Mouse (Mus musculus) neural tube, embryonic 13.5 days (tissue): ENCODE results near the gene Cyp27a1. TPM values are rescaled to one million over a fixed set of nuclear protein-coding genes. Genes with fewer than 3 reads are reported as not detected.

Experiments
- ATAC-seq: fragments of 200-750 bp; cut with Nextera tagmentation; 2 replicates; pipeline ENCODE4 v1.8.0; 2017; ENCODE audit warnings: low read depth, mild to moderate bottlenecking, moderate TSS enrichment, moderate library complexity
- H3K27ac ChIP-seq: fragments of 300-500 bp; sonication (generic); replicated peaks from 2 replicates; pipeline ENCODE4 v1.5.1; 2015; ENCODE audit warnings: moderate library complexity, mild to moderate bottlenecking, inconsistent platforms
- H3K27me3 ChIP-seq: fragments of 300-500 bp; sonication (generic); 2 replicates; pipeline ENCODE4 v1.6.1; 2015; ENCODE audit warnings: mild to moderate bottlenecking, inconsistent platforms
- H3K36me3 ChIP-seq: fragments of 300-500 bp; sonication (generic); 2 replicates; pipeline ENCODE4 v1.6.1; 2015; ENCODE audit warnings: mild to moderate bottlenecking, inconsistent platforms
- H3K4me1 ChIP-seq: fragments of 300-500 bp; sonication (generic); replicated peaks from 2 replicates; pipeline ENCODE4 v1.6.1; 2015; ENCODE audit warnings: inconsistent platforms
- H3K4me2 ChIP-seq: fragments of 300-500 bp; sonication (generic); 2 replicates; pipeline ENCODE4 v1.6.1; 2015; ENCODE audit warnings: inconsistent platforms, mild to moderate bottlenecking, moderate library complexity
- H3K4me3 ChIP-seq: fragments of 300-500 bp; sonication (generic); 2 replicates; pipeline ENCODE4 v1.5.1; 2015; ENCODE audit warnings: mild to moderate bottlenecking, inconsistent platforms
- H3K9ac ChIP-seq: fragments of 300-500 bp; sonication (generic); 2 replicates; pipeline ENCODE4 v1.6.1; 2015; ENCODE audit warnings: moderate library complexity, mild to moderate bottlenecking, inconsistent platforms
- H3K9me3 ChIP-seq: fragments of 300-500 bp; sonication (generic); 2 replicates; pipeline ENCODE4 v1.6.1; 2016; ENCODE audit warnings: inconsistent platforms
- WGBS: fragments of 180-500 bp; shearing (Covaris S2); methylation state at CpG from one replicate; pipeline ENCODE4 v1.1.7; 2015; 5-methylcytosine and 5-hydroxymethylcytosine counted together
- polyA plus RNA-seq: library from polyadenylated mRNA; unstranded; fragments of >200 nt; fragmentation: Nextera tagmentation; extraction: Ambion mirVana; gene quantifications from 2 replicates; pipeline ENCODE4 v1.2.1, GENCODE M21; 2015

The Cyp27a1 gene
- polyA plus RNA-seq, 1 experiment from 2014 or later, result 4.0 TPM

- no peak for ATAC-seq
- Histone ChIP-seq H3K4me1 (peaks cover 5% of the 10 kb centered on the region; the same call in 1 of the 2 replicates), H3K36me3 (no peaks in the 10 kb centered on the region), H3K27me3 (peaks cover 14% of the 10 kb centered on the region), H3K4me3 (no peak overlapping the region), H3K27ac (no peak overlapping the region), H3K4me2 (no peak overlapping the region), H3K9ac (no peak overlapping the region), H3K9me3 (no peaks in the 10 kb centered on the region)
- 97% methylated on average over 3 of the region's 3 CpGs for WGBS
Observed at GRCm38 (mm10) chr1:74752833-74753232, 39.5 kb downstream of the Cyp27a1 start.

GRCm38 (mm10) chr1:74753266-74753974, 40.0 kb downstream of the Cyp27a1 start:
- Histone ChIP-seq H3K27ac (no peak overlapping the region), H3K27me3 (peaks cover 12% of the 10 kb centered on the region), H3K9ac (no peak overlapping the region), H3K4me2 (no peak overlapping the region), H3K9me3 (no peaks in the 10 kb centered on the region), H3K4me3 (no peak overlapping the region), H3K36me3 (no peaks in the 10 kb centered on the region), H3K4me1 (peaks cover 4% of the 10 kb centered on the region; the same call in 1 of the 2 replicates)
- 87% methylated on average over 8 of the region's 8 CpGs for WGBS
- no peak for ATAC-seq

- H3K9me3 ChIP-seq, result no peaks in the 10 kb centered on the region
- no peak overlapping the region for H3K9ac ChIP-seq
- 77% methylated on average over 5 of the region's 5 CpGs for WGBS
- H3K4me2 ChIP-seq, result no peak overlapping the region
- no peaks in the 10 kb centered on the region for H3K4me1 ChIP-seq
- H3K4me3 ChIP-seq, result no peak overlapping the region
- H3K27me3 ChIP-seq, result peaks cover 4% of the 10 kb centered on the region
- no peak overlapping the region for H3K27ac ChIP-seq
- H3K36me3 ChIP-seq, result no peaks in the 10 kb centered on the region
- ATAC-seq, result no peak
Observed at GRCm38 (mm10) chr1:74754175-74754785, 40.9 kb downstream of the Cyp27a1 start.

- Histone ChIP-seq H3K9ac (no peak overlapping the region), H3K4me1 (no peaks in the 10 kb centered on the region), H3K9me3 (no peaks in the 10 kb centered on the region), H3K4me3 (no peak overlapping the region), H3K27me3 (peaks cover 36% of the 10 kb centered on the region), H3K27ac (no peak overlapping the region), H3K4me2 (no peak overlapping the region), H3K36me3 (no peaks in the 10 kb centered on the region)
- ATAC-seq, result no peak
- WGBS, result 32% methylated on average over 4 of the region's 4 CpGs
Observed at GRCm38 (mm10) chr1:74759773-74760172, 46.4 kb downstream of the Cyp27a1 start.

- H3K36me3 ChIP-seq, result no peaks in the 10 kb centered on the region
- H3K4me1 ChIP-seq, result no peaks in the 10 kb centered on the region
- no peak overlapping the region for H3K27ac ChIP-seq
- no peak overlapping the region for H3K4me3 ChIP-seq
- peaks cover 63% of the 10 kb centered on the region for H3K27me3 ChIP-seq
- H3K9ac ChIP-seq, result no peak overlapping the region
- WGBS, result 3% methylated on average over 6 of the region's 6 CpGs
- no peaks in the 10 kb centered on the region for H3K9me3 ChIP-seq
- no peak overlapping the region for H3K4me2 ChIP-seq
- no peak for ATAC-seq
Observed at GRCm38 (mm10) chr1:74763081-74763480, 49.7 kb downstream of the Cyp27a1 start.

- Histone ChIP-seq H3K4me2 (peak overlapping the region; percentile 80), H3K27me3 (peaks cover 97% of the 10 kb centered on the region), H3K27ac (no peak overlapping the region), H3K36me3 (no peaks in the 10 kb centered on the region), H3K9me3 (no peaks in the 10 kb centered on the region), H3K4me3 (peak overlapping the region; percentile 45), H3K4me1 (peaks cover 43% of the 10 kb centered on the region), H3K9ac (peak overlapping the region; percentile 72; the same call in 1 of the 2 replicates)
- ATAC-seq, result no peak
- 1% methylated on average over 35 of the region's 35 CpGs for WGBS
Observed at GRCm38 (mm10) chr1:74770727-74771466, 57.5 kb downstream of the Cyp27a1 start.

- Histone ChIP-seq H3K9me3 (no peaks in the 10 kb centered on the region), H3K4me2 (peak overlapping the region; percentile 80), H3K9ac (peak overlapping the region; percentile 72), H3K4me1 (peaks cover 43% of the 10 kb centered on the region), H3K27me3 (peaks cover 98% of the 10 kb centered on the region), H3K27ac (no peak overlapping the region), H3K4me3 (peak overlapping the region; percentile 45), H3K36me3 (no peaks in the 10 kb centered on the region)
- WGBS, result under 1% methylated on average over 25 of the region's 26 CpGs
- ATAC-seq, result no peak
Observed at GRCm38 (mm10) chr1:74771467-74771844, 58.1 kb downstream of the Cyp27a1 start.

GRCm38 (mm10) chr1:74771845-74771930, 58.3 kb downstream of the Cyp27a1 start, which contains the start of gene Wnt6:
TSS of gene Wnt6 (plus strand) at chr1:74771892.
- no peaks in the 10 kb centered on the region for H3K9me3 ChIP-seq
- H3K9ac ChIP-seq, result peak within 1 kb of the TSS; percentile 72
- peaks cover 98% of the 10 kb centered on the region for H3K27me3 ChIP-seq
- WGBS, result 3% methylated on average over 6 of the region's 8 CpGs
- H3K4me2 ChIP-seq, result peak within 1 kb of the TSS; percentile 80
- no peak for ATAC-seq
- peaks cover 43% of the 10 kb centered on the region for H3K4me1 ChIP-seq
- peak within 1 kb of the TSS; percentile 45 for H3K4me3 ChIP-seq
- H3K27ac ChIP-seq, result no peak within 1 kb of the TSS
- H3K36me3 ChIP-seq, result no peaks in the 10 kb centered on the region

- WGBS, result under 1% methylated on average over 42 of the region's 51 CpGs
- peak overlapping the region; percentile 45 for H3K4me3 ChIP-seq
- no peaks in the 10 kb centered on the region for H3K36me3 ChIP-seq
- H3K4me2 ChIP-seq, result peak overlapping the region; percentile 80
- H3K4me1 ChIP-seq, result peaks cover 43% of the 10 kb centered on the region
- ATAC-seq, result no peak
- H3K27ac ChIP-seq, result no peak overlapping the region
- no peaks in the 10 kb centered on the region for H3K9me3 ChIP-seq
- H3K27me3 ChIP-seq, result peaks cover 98% of the 10 kb centered on the region
- H3K9ac ChIP-seq, result peak overlapping the region; percentile 72
Observed at GRCm38 (mm10) chr1:74771931-74772620, 58.7 kb downstream of the Cyp27a1 start.

- Histone ChIP-seq H3K36me3 (no peaks in the 10 kb centered on the region), H3K9me3 (no peaks in the 10 kb centered on the region), H3K27me3 (peaks cover 99% of the 10 kb centered on the region), H3K9ac (no peak overlapping the region), H3K4me2 (peak overlapping the region; percentile 80), H3K4me3 (peak overlapping the region; percentile 45), H3K4me1 (peaks cover 43% of the 10 kb centered on the region), H3K27ac (no peak overlapping the region)
- WGBS, result 1% methylated on average over 15 of the region's 15 CpGs
- peak; percentile 76 for ATAC-seq
Observed at GRCm38 (mm10) chr1:74773136-74773535, 59.8 kb downstream of the Cyp27a1 start.

- Histone ChIP-seq H3K9ac (no peak overlapping the region), H3K9me3 (no peaks in the 10 kb centered on the region), H3K36me3 (no peaks in the 10 kb centered on the region), H3K27me3 (peaks cover 99% of the 10 kb centered on the region), H3K4me1 (peaks cover 43% of the 10 kb centered on the region), H3K27ac (no peak overlapping the region), H3K4me3 (no peak overlapping the region), H3K4me2 (no peak overlapping the region)
- no peak for ATAC-seq
- 15% methylated on average over 7 of the region's 7 CpGs for WGBS
Observed at GRCm38 (mm10) chr1:74774062-74774461, 60.7 kb downstream of the Cyp27a1 start.

- WGBS, result 14% methylated on average over 5 of the region's 5 CpGs
- no peak overlapping the region for H3K27ac ChIP-seq
- no peak for ATAC-seq
Observed at GRCm38 (mm10) chr1:74775816-74776215, 62.4 kb downstream of the Cyp27a1 start.

More at GRCm38 (mm10) chr1:74775816-74776215, 62.4 kb downstream of the Cyp27a1 start:
- Histone ChIP-seq H3K27me3 (peaks cover 96% of the 10 kb centered on the region), H3K36me3 (no peaks in the 10 kb centered on the region), H3K4me1 (peaks cover 28% of the 10 kb centered on the region), H3K9ac (no peak overlapping the region), H3K9me3 (no peaks in the 10 kb centered on the region), H3K4me3 (no peak overlapping the region), H3K4me2 (no peak overlapping the region)
